Comparison of ENCODE assay signal across 10 mouse cellular contexts in the genomic region with DNA sequence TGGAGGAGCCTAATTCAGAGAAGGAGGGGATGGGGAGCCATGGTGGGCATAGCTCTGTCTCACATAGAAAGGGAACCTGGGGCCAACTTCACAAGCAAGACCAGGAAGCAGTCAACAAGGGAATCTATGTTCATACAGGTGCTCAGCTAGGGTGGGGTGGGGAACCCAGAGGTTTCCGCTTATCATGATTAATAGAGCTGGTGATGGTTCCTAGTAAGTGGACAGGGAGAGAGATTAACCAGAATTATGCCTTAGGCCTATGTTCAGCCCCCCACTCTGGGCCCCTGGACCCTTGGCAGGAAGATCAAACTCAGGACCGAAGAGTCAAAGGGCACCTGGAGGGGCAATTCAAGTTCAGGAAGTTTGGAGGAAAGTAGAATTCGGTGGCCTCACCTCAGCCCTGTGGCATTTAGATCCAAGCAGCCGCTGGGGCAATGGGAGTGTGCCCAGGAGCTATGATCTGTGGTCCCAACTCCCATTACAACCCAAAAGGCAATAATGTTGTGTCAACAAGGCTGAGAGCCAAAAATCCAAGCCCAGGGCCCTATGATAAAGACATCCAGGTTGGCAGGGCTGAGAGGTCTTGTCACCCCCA. TPM values are rescaled to one million over a fixed set of nuclear protein-coding genes. Genes with fewer than 3 reads are reported as not detected.
DNase-seq lines count a peak whose midpoint lies in the region; ATAC-seq and TF ChIP-seq lines count a peak whose summit lies in the region.
"Had no signal": no experiment of that assay in that cellular context is flagged by ENCODE, and none has a peak within 500 bp of the region (broad histone marks: within the 10 kb centered on the region; RNA-seq: fewer than 3 reads in every experiment).

No protein-coding gene starts in this region.

- peak overlapping the region; percentile 84 for H3K27ac ChIP-seq in heart, embryonic 13.5 days (replicated peaks)
- H3K27ac ChIP-seq in embryonic facial prominence, embryonic 10.5 days (replicated peaks), result peak overlapping the region; percentile 61; the same call in 1 of the 2 replicates
- H3K27ac ChIP-seq in kidney, embryonic 14.5 days (ENCODE audit: low read depth, low read length), result peak overlapping the region; percentile 90
- H3K27ac ChIP-seq in liver, embryonic 14.5 days, result peak overlapping the region; percentile 82
- no peak overlapping the region for H3K27ac ChIP-seq in cerebellum, adult 2 months (ENCODE audit: insufficient read depth, low read length)
- no peak overlapping the region for H3K27ac ChIP-seq in midbrain, embryonic 16.5 days (ENCODE audit: low read length)

- no peak overlapping the region for H3K4me2 ChIP-seq in heart, embryonic 13.5 days
- H3K4me2 ChIP-seq in kidney, embryonic 14.5 days (replicated peaks; ENCODE audit: low read depth, low read length), result no peak overlapping the region
- no peak overlapping the region for H3K4me2 ChIP-seq in liver, embryonic 14.5 days (ENCODE audit: low read depth)
- H3K4me2 ChIP-seq in midbrain, embryonic 16.5 days (ENCODE audit: low read length), result no peak overlapping the region

- no peak overlapping the region for H3K4me3 ChIP-seq in heart, embryonic 13.5 days
- 0 out of 2 replicates have a peak overlapping the region, but pooled peaks have one; percentile 12 for H3K4me3 ChIP-seq in embryonic facial prominence, embryonic 10.5 days
- no peak overlapping the region for H3K4me3 ChIP-seq in kidney, embryonic 14.5 days (ENCODE audit: low read length)
- H3K4me3 ChIP-seq in liver, embryonic 14.5 days (ENCODE audit: insufficient read depth in 1 of 2, low read depth in 2 of 2, low read length in 2 of 2), result no peak overlapping the region
- no peak overlapping the region for H3K4me3 ChIP-seq in cerebellum, adult 2 months (replicated peaks; ENCODE audit: insufficient read depth, low read depth, low read length)
- H3K4me3 ChIP-seq in midbrain, embryonic 16.5 days (ENCODE audit: low read depth, low read length), result no peak overlapping the region

- no peaks in the 10 kb centered on the region for H3K9me3 ChIP-seq in heart, embryonic 13.5 days
- no peaks in the 10 kb centered on the region for H3K9me3 ChIP-seq in embryonic facial prominence, embryonic 10.5 days
- H3K9me3 ChIP-seq in kidney, embryonic 14.5 days (ENCODE audit: control insufficient read depth, low read length), result no peaks in the 10 kb centered on the region
- H3K9me3 ChIP-seq in liver, embryonic 14.5 days (ENCODE audit: control insufficient read depth, low read length), result no peaks in the 10 kb centered on the region
- no peaks in the 10 kb centered on the region for H3K9me3 ChIP-seq in midbrain, embryonic 16.5 days (replicated peaks; ENCODE audit: control insufficient read depth, low read length, poor library complexity, severe bottlenecking)

- no peak for ATAC-seq in heart, embryonic 13.5 days (ENCODE audit: extremely low read depth, insufficient number of reproducible peaks, low FRiP score, low TSS enrichment)
- ATAC-seq in kidney, embryonic 14.5 days (ENCODE audit: low FRiP score, low TSS enrichment), result no peak
- no peak for ATAC-seq in liver, embryonic 14.5 days (ENCODE audit: insufficient read depth)
- ATAC-seq in midbrain, embryonic 16.5 days, result no peak

- H3K27me3 ChIP-seq in heart, embryonic 13.5 days (replicated peaks), result no peaks in the 10 kb centered on the region
- H3K27me3 ChIP-seq in embryonic facial prominence, embryonic 10.5 days (replicated peaks; ENCODE audit: low read depth, poor library complexity, severe bottlenecking), result no peaks in the 10 kb centered on the region
- no peaks in the 10 kb centered on the region for H3K27me3 ChIP-seq in kidney, embryonic 14.5 days (ENCODE audit: control insufficient read depth, insufficient read depth, low read length)
- H3K27me3 ChIP-seq in liver, embryonic 14.5 days (ENCODE audit: control insufficient read depth, insufficient read depth, low read length), result no peaks in the 10 kb centered on the region
- H3K27me3 ChIP-seq in cerebellum, adult 2 months (ENCODE audit: control insufficient read depth, insufficient read depth, low read length), result no peaks in the 10 kb centered on the region
- H3K27me3 ChIP-seq in midbrain, embryonic 16.5 days (ENCODE audit: control insufficient read depth, insufficient read depth, low read depth, low read length), result no peaks in the 10 kb centered on the region

- TF ChIP-seq POLR2A in cerebellum, adult 2 months (IDR thresholded peaks at IDR 0.05; ENCODE audit: borderline replicate concordance, insufficient read depth, low read length), result no peak

- peaks cover 47% of the 10 kb centered on the region for H3K4me1 ChIP-seq in heart, embryonic 13.5 days
- H3K4me1 ChIP-seq in embryonic facial prominence, embryonic 10.5 days, result peaks cover 21% of the 10 kb centered on the region
- H3K4me1 ChIP-seq in kidney, embryonic 14.5 days (ENCODE audit: control insufficient read depth, insufficient read depth, low read length), result peaks cover 32% of the 10 kb centered on the region
- H3K4me1 ChIP-seq in liver, embryonic 14.5 days (replicated peaks; ENCODE audit: control insufficient read depth in 2 of 2, insufficient read depth in 2 of 2, low read length in 1 of 2), result peaks cover 39 to 40% of the 10 kb centered on the region in 2 experiments
- H3K4me1 ChIP-seq in cerebellum, adult 2 months (ENCODE audit: control insufficient read depth, insufficient read depth, low read length), result no peaks in the 10 kb centered on the region
- peaks cover 6% of the 10 kb centered on the region; the same call in 1 of the 2 replicates for H3K4me1 ChIP-seq in midbrain, embryonic 16.5 days (ENCODE audit: control insufficient read depth, insufficient read depth, low read length)

- WGBS in heart, embryonic 13.5 days, result 86% methylated on average over 4 of the region's 4 CpGs
- WGBS in embryonic facial prominence, embryonic 10.5 days, result 93% methylated on average over 4 of the region's 4 CpGs
- WGBS in kidney, embryonic 14.5 days, result 78% methylated on average over 4 of the region's 4 CpGs
- WGBS in liver, embryonic 14.5 days (ENCODE audit: insufficient replicate concordance), result 77% methylated on average over 4 of the region's 4 CpGs
- 85% methylated on average over 4 of the region's 4 CpGs for WGBS in cerebellum, adult 2 months
- WGBS in midbrain, embryonic 16.5 days, result 92% methylated on average over 4 of the region's 4 CpGs

- peaks cover 37% of the 10 kb centered on the region for H3K36me3 ChIP-seq in heart, embryonic 13.5 days
- peaks cover 65% of the 10 kb centered on the region for H3K36me3 ChIP-seq in embryonic facial prominence, embryonic 10.5 days (replicated peaks)
- H3K36me3 ChIP-seq in kidney, embryonic 14.5 days (ENCODE audit: control insufficient read depth, insufficient read depth, low read length), result peaks cover 33% of the 10 kb centered on the region
- peaks cover 20% of the 10 kb centered on the region for H3K36me3 ChIP-seq in liver, embryonic 14.5 days (replicated peaks; ENCODE audit: control insufficient read depth, insufficient read depth, low read depth)
- H3K36me3 ChIP-seq in midbrain, embryonic 16.5 days (ENCODE audit: control insufficient read depth, insufficient read depth, low read length), result peaks cover 15% of the 10 kb centered on the region

- no peak for TF ChIP-seq EP300 in liver, embryonic 14.5 days (IDR thresholded peaks at IDR 0.05; ENCODE audit: low read depth)

- intact Hi-C loops in heart, postnatal 36 days (cut with DNase I), result no loop called here

- H3K9ac ChIP-seq in heart, embryonic 13.5 days, result peak overlapping the region; percentile 71
- 0 out of 2 replicates have a peak overlapping the region, but pooled peaks have one; percentile 7 for H3K9ac ChIP-seq in kidney, embryonic 14.5 days (ENCODE audit: low read depth, low read length)
- H3K9ac ChIP-seq in liver, embryonic 14.5 days (replicated peaks), result no peak overlapping the region
- no peak overlapping the region for H3K9ac ChIP-seq in midbrain, embryonic 16.5 days (ENCODE audit: low read depth, low read length)

- no peak for DNase-seq in heart, postnatal 36 days
- DNase-seq in embryonic facial prominence, embryonic 10.5 days (ENCODE audit: low spot score), result no peak
- no peak for DNase-seq in liver, embryonic 14.5 days (ENCODE audit: low read depth in 3 of 3, low spot score in 3 of 3)
- DNase-seq in thymus, postnatal 0 days (ENCODE audit: low spot score), result no peak
- no peak for DNase-seq in cerebellum, adult 2 months
- DNase-seq: cerebellum, postnatal 36 days; retina, postnatal 1 day had no signal

- TF ChIP-seq CTCF in liver, embryonic 14.5 days (IDR thresholded peaks at IDR 0.05; ENCODE audit: low read depth), result no peak
- no peak for TF ChIP-seq CTCF in cerebellum, adult 2 months (IDR thresholded peaks at IDR 0.05; ENCODE audit: borderline replicate concordance, insufficient read depth, low read depth, low read length)

RNA-seq across cellular contexts. Expression of a gene that starts 0.5 kb away (rescaled TPM):
- 3.8 and 4.3 TPM in 2 replicates for polyA plus RNA-seq in heart, embryonic 13.5 days (2015; fragmentation: Nextera tagmentation; extraction: Ambion mirVana)
- 10 to 100 TPM in 1 of 2 experiments, 1 to 10 TPM in 1; 9.8 to 11.3 TPM for total RNA-seq in heart, postnatal 36 days (2021)
- 0.10 and 0.29 TPM in 2 replicates for polyA plus RNA-seq in embryonic facial prominence, embryonic 10.5 days (2016; fragmentation: Nextera tagmentation; extraction: Ambion mirVana)
- polyA plus RNA-seq in kidney, embryonic 14.5 days (2014; fragmentation: Nextera tagmentation; extraction: Ambion mirVana), result 1.5 and 1.7 TPM in 2 replicates
- polyA plus RNA-seq in liver, embryonic 14.5 days (2012; rRNA removed), result 2.8 and 3.5 TPM in 2 replicates
- 4.2 TPM in 2 replicates for polyA plus RNA-seq in liver, embryonic 14.5 days (2014; fragmentation: Nextera tagmentation; extraction: Ambion mirVana)
- 1.2 and 2.2 TPM in 2 replicates for polyA plus RNA-seq in thymus, postnatal 0 days (2015; fragmentation: Nextera tagmentation; extraction: Ambion mirVana)
- 0.21 and 0.25 TPM in 2 replicates for polyA plus RNA-seq in cerebellum, adult 2 months (2012; rRNA removed)
- polyA plus RNA-seq in midbrain, embryonic 16.5 days (2015; fragmentation: Nextera tagmentation; extraction: Ambion mirVana), result 0.15 and 0.30 TPM in 2 replicates

RNA-seq across cellular contexts. Expression of a gene that starts 13.9 kb away (rescaled TPM):
- polyA plus RNA-seq in heart, embryonic 13.5 days (2015; fragmentation: Nextera tagmentation; extraction: Ambion mirVana), result 249 and 252 TPM in 2 replicates
- 100 to 1,000 TPM; 178 to 185 TPM for total RNA-seq in heart, postnatal 36 days (2021)
- polyA plus RNA-seq in embryonic facial prominence, embryonic 10.5 days (2016; fragmentation: Nextera tagmentation; extraction: Ambion mirVana), result 267 and 272 TPM in 2 replicates
- 333 and 398 TPM in 2 replicates for polyA plus RNA-seq in kidney, embryonic 14.5 days (2014; fragmentation: Nextera tagmentation; extraction: Ambion mirVana)
- polyA plus RNA-seq in liver, embryonic 14.5 days (2012; rRNA removed), result 115 and 154 TPM in 2 replicates
- polyA plus RNA-seq in liver, embryonic 14.5 days (2014; fragmentation: Nextera tagmentation; extraction: Ambion mirVana), result 239 and 242 TPM in 2 replicates
- polyA plus RNA-seq in thymus, postnatal 0 days (2015; fragmentation: Nextera tagmentation; extraction: Ambion mirVana), result 298 and 312 TPM in 2 replicates
- 408 and 473 TPM in 2 replicates for polyA plus RNA-seq in cerebellum, adult 2 months (2012; rRNA removed)
- 346 and 355 TPM in 2 replicates for polyA plus RNA-seq in midbrain, embryonic 16.5 days (2015; fragmentation: Nextera tagmentation; extraction: Ambion mirVana)

RNA-seq across cellular contexts. Expression of a gene that starts 19.9 kb away (rescaled TPM):
- 43.2 and 45.6 TPM in 2 replicates for polyA plus RNA-seq in heart, embryonic 13.5 days (2015; fragmentation: Nextera tagmentation; extraction: Ambion mirVana)
- total RNA-seq in heart, postnatal 36 days (2021), result 10 to 100 TPM; 36.9 to 45.6 TPM
- 42.6 and 44.6 TPM in 2 replicates for polyA plus RNA-seq in embryonic facial prominence, embryonic 10.5 days (2016; fragmentation: Nextera tagmentation; extraction: Ambion mirVana)
- 28.5 and 41.4 TPM in 2 replicates for polyA plus RNA-seq in kidney, embryonic 14.5 days (2014; fragmentation: Nextera tagmentation; extraction: Ambion mirVana)
- polyA plus RNA-seq in liver, embryonic 14.5 days (2012; rRNA removed), result 13.8 and 13.9 TPM in 2 replicates
- polyA plus RNA-seq in liver, embryonic 14.5 days (2014; fragmentation: Nextera tagmentation; extraction: Ambion mirVana), result 7.2 and 7.5 TPM in 2 replicates
- 9.4 and 9.9 TPM in 2 replicates for polyA plus RNA-seq in thymus, postnatal 0 days (2015; fragmentation: Nextera tagmentation; extraction: Ambion mirVana)
- 38.6 and 39.7 TPM in 2 replicates for polyA plus RNA-seq in cerebellum, adult 2 months (2012; rRNA removed)
- 34.7 and 37.9 TPM in 2 replicates for polyA plus RNA-seq in midbrain, embryonic 16.5 days (2015; fragmentation: Nextera tagmentation; extraction: Ambion mirVana)

RNA-seq across cellular contexts. Expression of a gene that starts 20.9 kb away (rescaled TPM):
- polyA plus RNA-seq in heart, embryonic 13.5 days (2015; fragmentation: Nextera tagmentation; extraction: Ambion mirVana), result 79.8 and 81.9 TPM in 2 replicates
- total RNA-seq in heart, postnatal 36 days (2021), result 10 to 100 TPM; 58.2 to 67.8 TPM
- polyA plus RNA-seq in embryonic facial prominence, embryonic 10.5 days (2016; fragmentation: Nextera tagmentation; extraction: Ambion mirVana), result 106 and 117 TPM in 2 replicates
- 80.6 and 93.2 TPM in 2 replicates for polyA plus RNA-seq in kidney, embryonic 14.5 days (2014; fragmentation: Nextera tagmentation; extraction: Ambion mirVana)
- polyA plus RNA-seq in liver, embryonic 14.5 days (2012; rRNA removed), result 25.4 and 29.3 TPM in 2 replicates
- 46.2 and 51.2 TPM in 2 replicates for polyA plus RNA-seq in liver, embryonic 14.5 days (2014; fragmentation: Nextera tagmentation; extraction: Ambion mirVana)
- polyA plus RNA-seq in thymus, postnatal 0 days (2015; fragmentation: Nextera tagmentation; extraction: Ambion mirVana), result 66.8 and 72.3 TPM in 2 replicates
- 86.8 and 95.4 TPM in 2 replicates for polyA plus RNA-seq in cerebellum, adult 2 months (2012; rRNA removed)
- 136 and 144 TPM in 2 replicates for polyA plus RNA-seq in midbrain, embryonic 16.5 days (2015; fragmentation: Nextera tagmentation; extraction: Ambion mirVana)

RNA-seq across cellular contexts. Expression of a gene that starts 59.0 kb away (rescaled TPM):
- polyA plus RNA-seq in heart, embryonic 13.5 days (2015; fragmentation: Nextera tagmentation; extraction: Ambion mirVana), result 32.7 and 38.7 TPM in 2 replicates
- 10 to 100 TPM; 11.0 to 11.6 TPM for total RNA-seq in heart, postnatal 36 days (2021)
- 77.9 and 86.1 TPM in 2 replicates for polyA plus RNA-seq in embryonic facial prominence, embryonic 10.5 days (2016; fragmentation: Nextera tagmentation; extraction: Ambion mirVana)
- polyA plus RNA-seq in kidney, embryonic 14.5 days (2014; fragmentation: Nextera tagmentation; extraction: Ambion mirVana), result 85.0 and 86.7 TPM in 2 replicates
- polyA plus RNA-seq in liver, embryonic 14.5 days (2012; rRNA removed), result 1.6 and 2.5 TPM in 2 replicates
- polyA plus RNA-seq in liver, embryonic 14.5 days (2014; fragmentation: Nextera tagmentation; extraction: Ambion mirVana), result 9.9 and 10.5 TPM in 2 replicates
- 36.7 and 40.5 TPM in 2 replicates for polyA plus RNA-seq in thymus, postnatal 0 days (2015; fragmentation: Nextera tagmentation; extraction: Ambion mirVana)
- 58.7 and 63.1 TPM in 2 replicates for polyA plus RNA-seq in cerebellum, adult 2 months (2012; rRNA removed)
- 133 and 134 TPM in 2 replicates for polyA plus RNA-seq in midbrain, embryonic 16.5 days (2015; fragmentation: Nextera tagmentation; extraction: Ambion mirVana)

Comparison
In these comparisons a context has a peak if more than half of its experiments do, and no peak if none do; other contexts are left out.
1. H3K27ac ChIP-seq: peak in heart, embryonic 13.5 days (single experiment), embryonic facial prominence, embryonic 10.5 days (single experiment), kidney, embryonic 14.5 days (single experiment) and liver, embryonic 14.5 days (single experiment); none in cerebellum, adult 2 months (single experiment) and midbrain, embryonic 16.5 days (single experiment).
2. H3K9ac ChIP-seq: peak in heart, embryonic 13.5 days (single experiment) and kidney, embryonic 14.5 days (single experiment); none in liver, embryonic 14.5 days (single experiment) and midbrain, embryonic 16.5 days (single experiment).